Mouse (Mus musculus) T-helper 1 cell (primary cell): ENCODE results near the gene Spats2l.

Source experiments
- in situ Hi-C: fragments of 300-600 bp; cut with MboI, MseI; formaldehyde crosslinking; loops from one replicate; pipeline ENCODE4 v1.15.1; 2025; ENCODE audit warnings: high pct_unique_total_duplicates

The Spats2l gene

DNA sequence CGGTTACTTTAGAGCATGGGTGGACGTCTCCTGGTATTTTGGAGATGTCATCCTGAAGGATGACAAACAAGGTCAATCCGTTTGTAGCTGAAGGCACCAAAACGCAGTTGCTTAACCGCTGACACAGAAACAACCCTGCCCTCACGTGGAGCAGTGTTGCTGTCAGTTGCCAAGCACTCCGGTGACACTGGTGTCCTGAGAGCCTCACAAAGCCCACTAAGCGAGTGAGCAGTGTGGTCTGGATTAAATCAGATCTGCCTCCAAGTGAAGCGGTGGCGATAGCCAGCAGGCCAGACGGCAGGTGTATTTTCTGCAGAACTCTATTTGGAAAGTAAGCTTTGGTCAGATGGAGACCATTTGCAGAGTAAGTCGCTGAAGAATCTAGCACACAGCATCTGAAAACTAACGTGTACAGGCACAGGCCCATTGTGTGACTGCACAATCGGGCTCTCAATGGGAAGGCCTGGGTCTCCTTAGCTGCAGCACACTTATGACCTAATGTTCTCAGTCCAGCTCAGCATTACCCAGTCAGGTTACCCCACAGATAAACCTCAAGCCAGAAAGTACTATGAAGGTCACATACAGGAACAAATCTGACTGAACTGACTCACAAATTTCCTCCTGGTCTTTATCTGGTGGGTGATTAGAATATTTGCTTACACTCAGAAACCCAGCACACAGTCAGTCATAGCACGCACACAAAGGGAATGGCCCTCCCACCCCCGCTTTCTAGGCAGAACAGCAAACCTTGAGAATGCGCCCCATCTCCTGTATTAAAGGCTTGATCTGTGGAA lies 51.2 kb downstream of the Spats2l start:
- in situ Hi-C loops = no loop called here

DNA sequence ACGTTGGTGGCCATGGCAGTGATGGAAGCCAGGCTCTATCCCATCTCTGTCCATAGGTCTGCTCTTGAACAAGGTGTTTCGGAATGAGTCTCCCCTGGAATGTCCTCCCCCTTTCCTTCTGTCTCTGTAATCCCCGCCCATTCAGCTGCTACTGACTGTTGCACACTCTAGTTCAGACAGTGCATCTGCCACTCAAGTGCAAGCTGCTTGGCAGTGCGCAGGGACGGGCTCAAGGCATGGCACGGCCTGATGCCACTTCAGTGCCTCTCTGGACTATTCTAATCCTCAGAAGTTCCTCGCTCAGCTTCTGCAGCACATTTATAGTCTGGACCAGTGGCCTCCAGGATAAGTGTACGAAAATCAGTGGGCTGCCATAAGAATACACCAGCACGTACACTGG lies 52.3 kb downstream of the Spats2l start:
- in situ Hi-C loops = no loop called here

DNA sequence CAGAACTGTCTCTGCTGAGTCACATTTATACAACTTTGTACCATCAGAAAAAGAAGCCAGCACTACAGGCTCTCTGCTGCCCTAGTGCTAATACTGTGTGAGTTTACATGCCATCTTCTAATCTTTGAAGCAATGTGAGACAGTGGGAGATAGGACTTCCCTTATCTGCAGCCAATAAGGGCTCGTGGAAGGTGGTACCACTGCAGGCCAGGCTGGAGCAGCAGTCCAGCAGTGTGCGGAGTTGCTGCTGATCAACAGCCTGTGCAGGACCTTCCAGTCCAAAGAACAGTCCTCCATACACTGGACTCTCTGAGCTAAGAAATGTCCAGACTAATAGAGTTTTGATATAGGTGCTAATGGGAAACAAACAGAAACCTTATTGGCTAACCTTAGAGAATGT lies 59.2 kb downstream of the Spats2l start:
- in situ Hi-C loops = no loop called here

DNA sequence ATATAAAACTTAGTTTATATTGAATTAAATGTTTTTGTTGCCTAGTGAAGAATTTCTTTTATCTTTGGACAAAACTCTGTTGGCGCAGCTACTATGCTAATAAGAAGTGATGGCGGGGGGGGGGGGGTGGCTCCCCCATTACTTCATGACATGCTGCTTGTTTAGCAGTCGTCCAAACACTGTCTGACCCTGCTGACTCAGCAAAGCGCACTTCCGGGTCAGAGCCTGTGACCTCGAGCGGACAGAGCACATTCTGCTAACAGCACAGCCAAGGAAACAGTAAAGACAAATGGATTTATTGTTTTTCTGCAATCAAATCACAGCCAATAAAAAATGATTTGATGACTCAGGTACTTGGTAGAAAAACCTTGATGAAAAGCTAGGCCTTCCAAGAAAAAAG lies 61.2 kb downstream of the Spats2l start:
- in situ Hi-C loops = no loop called here

DNA sequence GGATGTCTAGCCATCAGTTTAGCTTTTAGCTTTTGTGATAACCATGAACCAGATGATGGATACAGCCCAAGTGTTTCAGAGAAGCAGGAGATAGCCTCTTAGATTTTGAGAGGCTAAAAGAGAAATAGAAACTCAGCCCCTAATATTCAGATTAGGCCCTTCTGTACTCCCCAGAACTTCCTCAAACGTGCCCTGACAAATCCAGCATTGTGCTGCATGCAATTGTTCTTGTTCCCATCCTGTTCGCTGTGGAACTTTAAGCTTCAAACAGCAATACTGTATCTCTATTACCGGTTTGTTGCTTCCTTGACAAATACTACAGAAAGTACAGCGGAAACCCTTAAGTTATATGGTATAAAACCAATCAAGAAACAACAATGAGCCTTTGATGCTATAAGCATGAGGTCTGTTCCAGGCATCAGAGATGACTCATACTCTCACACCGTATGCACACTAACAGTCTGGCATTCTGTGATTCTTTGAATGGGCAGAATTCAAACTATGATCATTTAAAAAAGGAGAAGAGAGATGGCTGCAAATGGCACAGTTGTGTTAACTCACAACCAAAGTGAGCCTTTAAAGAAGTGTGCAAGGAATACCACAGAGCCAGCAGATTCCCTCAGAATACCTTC lies 62.8 kb downstream of the Spats2l start:
- in situ Hi-C loops = no loop called here

DNA sequence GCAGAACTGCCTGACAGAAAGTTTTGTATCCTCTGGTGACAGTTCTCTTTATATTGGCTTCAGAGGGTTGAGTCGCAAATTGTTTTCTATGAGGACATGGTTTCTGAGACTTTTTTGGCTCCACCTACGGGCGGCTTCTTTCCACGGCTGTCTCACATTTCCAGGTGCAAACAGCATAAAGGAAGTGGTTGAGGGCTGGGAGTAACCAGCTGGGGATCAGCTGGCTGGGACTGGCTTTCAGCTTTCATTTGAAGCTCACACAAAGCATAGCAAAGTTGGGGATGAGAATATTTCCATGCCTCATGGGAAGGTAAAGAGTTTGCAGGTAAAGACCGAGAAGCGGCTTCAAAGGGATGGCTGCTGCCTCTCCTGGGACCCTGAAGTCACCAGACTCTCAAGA lies 65.9 kb downstream of the Spats2l start:
- in situ Hi-C loops = no loop called here

DNA sequence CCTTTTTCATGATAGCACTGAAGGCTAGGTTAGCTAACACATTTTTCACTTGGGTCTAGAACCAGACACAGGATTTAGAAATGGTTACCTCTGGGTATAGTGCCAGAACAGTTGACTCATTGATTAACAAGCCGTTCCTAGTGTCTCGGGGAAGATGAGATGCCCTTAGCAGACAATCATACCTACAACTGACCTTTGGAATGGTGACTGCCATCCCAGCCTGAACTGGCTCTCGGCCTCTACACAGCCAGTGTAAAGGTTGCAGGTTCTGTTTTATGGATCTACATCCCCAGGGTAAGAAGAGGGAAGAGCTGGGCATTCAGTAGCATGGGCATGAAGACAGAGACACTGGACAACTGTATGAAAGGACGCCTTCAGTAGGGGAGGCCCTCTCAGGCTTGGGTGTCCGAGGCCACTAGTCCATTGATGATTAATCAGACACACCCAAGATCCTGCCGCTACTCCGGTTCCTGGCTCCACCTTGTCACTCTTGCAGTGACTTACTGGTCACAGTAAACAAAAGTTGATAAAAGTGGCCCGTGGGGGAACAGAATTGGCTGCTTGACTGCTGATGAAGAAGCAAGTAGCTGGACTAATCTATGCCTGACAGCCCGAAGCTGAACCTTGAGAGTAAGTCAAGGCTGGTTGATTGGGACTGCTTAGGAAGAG lies 71.2 kb downstream of the Spats2l start:
- in situ Hi-C loops = no loop called here

DNA sequence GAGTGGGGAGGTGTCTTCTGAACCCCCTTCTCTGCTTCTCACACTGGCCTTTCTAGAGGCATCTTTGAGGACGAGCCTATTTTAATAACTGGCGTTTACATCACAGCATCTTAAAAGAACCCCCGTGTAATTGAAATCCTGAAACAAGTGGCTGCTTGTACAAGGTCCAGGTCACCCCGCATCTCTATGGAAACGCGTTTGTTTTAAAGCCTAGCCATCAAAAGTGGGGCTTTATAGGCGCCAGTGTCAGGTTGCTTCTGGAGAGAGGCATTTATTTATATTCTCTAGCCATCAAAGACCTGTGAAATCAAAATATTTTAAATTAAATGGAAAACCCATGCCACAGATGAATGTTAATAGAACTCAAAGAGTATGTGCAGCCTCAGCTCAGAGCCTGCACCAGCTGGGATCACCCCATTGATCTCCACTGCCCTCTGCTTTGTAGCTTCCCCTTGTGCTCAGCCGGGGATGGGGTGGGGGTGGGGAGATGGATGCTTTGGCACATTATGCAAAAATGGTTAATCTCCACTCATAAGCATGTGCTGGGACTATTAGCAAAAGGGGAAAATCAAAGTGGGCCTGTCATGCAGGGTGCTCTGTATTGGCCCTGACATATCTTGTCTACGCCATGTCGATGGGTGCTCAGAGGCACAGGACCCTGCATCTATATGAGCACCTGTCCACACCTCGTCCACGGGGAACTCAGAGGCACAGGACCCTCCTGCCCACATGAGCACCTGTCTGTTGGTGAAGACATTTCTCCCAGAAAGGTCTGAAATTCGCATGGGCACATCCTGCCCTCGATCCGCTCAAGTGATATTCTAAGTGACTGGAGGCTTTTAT lies 73.1 kb downstream of the Spats2l start:
- in situ Hi-C loops = no loop called here

DNA sequence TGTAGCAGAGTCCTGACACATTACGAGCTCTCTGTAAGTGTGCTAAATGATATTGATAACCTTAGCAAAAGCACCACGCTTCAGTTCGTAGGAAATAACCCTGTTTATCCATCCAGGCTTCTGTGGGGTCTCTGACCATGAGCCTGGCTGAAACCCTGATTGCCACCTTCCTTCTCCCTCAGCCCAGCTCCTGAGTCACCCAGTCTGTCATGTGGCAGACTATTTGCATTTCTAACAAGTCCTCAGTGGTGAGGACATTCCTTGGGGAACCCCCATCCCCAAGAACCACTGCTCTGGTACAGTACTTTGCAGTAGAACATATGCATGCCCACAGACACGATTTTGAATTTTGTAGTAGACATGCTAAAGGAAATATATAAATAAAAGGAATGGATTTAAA lies 75.1 kb downstream of the Spats2l start:
- in situ Hi-C loops = no loop called here

DNA sequence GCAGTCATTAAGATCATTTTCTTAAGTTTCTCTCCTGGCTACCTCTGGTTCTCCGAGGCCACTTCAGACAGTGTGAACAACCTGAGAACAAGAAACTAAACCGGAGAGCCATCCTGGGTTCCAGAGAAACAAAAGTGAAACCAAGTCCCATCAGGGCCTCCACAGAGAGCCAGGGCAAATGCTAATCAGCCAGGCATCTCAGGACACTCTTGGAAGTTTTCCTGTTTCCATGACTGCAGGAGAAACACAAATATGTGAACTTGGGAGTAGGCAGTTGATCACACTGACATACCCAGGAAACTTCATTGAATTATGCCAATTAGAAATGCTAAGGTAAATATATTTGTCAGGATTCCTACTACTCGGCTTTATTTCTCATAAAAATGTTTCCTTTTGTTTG lies 76.0 kb downstream of the Spats2l start:
- in situ Hi-C loops = no loop called here

DNA sequence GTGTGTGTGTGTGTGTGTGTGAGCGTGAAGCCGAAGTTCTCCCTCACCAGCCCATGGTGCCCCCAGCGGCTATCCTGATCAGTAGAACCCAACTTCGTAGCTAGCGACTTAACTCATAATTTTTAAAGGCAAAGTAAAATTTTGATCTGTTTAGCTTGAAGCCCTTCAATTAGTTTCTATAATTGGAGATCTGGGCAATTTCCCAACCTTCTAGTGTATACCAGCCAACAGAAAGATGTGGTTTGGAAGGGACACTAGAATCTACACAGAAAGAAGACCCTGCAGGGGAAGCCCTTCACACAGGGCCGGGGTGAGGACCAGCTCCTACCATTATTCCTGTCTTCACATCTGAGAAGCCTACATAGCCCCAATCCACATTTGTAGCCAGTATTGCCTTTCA lies 77.9 kb downstream of the Spats2l start:
- in situ Hi-C loops = no loop called here

DNA sequence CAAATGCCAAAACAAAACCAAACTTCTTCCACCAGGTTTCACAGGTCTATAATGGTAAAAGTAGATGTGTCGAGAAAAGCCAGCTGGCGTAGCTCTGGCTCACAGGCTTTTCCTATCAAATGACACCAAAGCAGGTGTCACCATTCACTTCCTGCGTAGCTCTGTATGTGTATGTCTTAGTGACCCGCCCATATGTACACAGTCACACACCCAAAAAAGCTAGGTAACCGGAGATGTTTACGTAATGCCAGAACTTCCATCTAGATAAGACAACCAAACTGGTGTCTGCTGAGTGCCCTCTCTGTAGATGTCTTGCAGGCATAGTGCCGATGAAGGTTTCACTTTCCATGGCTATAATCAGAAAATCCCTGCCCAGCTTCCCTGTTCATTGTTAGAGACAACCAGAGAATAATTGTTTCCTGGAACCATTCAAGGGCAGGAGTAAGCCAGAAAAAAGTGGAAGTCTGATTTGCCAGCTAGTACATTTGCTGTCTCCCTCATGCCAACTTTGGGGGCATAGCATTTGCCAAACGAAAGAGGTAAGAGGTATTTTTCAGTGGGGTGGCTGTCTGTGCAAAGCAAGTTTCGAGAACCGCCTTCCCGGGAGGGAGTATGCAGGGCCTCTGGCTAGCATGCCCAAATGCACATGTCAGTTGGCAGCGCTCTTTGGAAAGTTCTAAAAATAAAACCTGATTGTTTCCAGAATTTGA lies 78.8 kb downstream of the Spats2l start:
- in situ Hi-C loops = no loop called here

DNA sequence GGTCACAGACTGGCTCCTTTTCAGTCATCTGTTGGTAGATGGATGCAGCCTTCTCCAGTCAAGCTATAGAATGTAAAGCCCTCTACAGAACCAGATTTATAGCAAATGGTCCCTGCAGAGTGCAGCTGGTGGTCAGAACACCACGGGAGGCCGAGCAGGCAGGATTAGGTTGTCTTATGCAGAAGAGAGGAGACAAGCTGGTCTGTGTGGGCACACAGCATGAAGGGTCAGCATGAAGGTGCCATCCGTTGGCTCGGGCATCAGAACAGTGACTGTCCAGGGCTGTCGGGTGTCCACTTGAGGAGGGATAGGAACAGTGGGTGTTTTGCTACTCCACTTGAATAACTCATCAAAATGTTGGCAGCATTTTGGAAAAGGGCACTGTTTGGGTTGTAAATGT lies 83.8 kb downstream of the Spats2l start:
- in situ Hi-C loops = no loop called here

DNA sequence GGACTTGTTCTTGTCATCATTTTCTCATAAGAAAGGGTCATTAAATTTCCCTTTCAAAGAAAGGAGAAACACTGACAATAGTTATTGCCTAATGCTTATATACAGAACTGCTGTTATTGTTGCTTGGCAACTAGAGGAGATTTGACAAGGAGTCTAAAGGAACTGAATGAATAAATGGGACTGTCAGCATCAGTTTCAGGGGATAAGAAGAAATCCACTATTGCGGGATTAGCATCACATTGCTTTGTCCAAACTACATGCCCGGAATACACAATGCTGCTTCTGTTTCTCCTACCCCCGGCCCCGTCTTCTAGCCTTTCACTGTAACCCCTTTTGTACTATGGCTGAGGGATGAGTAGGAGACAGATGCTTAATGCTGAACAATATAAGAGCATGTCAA lies 88.1 kb downstream of the Spats2l start:
- in situ Hi-C loops = no loop called here

DNA sequence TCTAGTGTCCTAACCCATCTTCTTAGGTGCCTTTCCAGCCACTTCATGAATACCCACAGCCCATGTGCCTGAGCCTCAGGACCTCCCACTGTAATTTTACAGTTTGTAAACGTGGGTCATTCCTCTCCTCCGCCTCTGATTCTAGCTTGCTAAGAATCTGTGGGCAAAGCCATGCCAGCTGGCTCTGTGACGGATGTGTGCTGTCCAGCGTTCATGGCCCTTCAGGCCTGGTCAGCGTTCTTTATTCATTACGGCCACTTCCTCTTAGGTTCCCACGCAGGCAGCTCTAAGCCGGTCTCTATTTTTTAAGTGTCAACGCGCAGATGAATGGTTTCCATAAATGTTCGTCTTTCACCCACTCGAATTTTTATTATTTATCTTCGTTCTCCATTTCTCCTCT lies 94.7 kb downstream of the Spats2l start:
- in situ Hi-C loops = no loop called here

DNA sequence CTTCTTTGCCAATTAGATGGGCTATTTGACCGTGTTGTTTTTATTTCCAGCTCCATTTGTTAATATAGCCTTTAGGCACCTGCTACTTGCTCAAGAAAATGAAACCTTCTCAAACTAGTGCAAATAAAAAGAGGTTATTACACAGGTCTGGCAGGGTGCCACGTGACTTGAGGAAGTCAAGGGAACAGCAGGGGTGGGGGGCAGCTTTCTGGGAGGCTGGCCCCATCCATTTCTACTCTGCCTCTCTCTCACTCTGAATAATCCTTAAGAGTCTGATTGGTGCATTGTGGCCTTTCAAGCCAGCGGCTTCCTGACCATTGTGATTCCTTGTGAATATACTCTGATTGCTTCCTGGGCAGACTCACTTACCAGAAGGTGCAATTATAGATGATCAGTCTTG lies 98.0 kb downstream of the Spats2l start:
- in situ Hi-C loops = no loop called here

DNA sequence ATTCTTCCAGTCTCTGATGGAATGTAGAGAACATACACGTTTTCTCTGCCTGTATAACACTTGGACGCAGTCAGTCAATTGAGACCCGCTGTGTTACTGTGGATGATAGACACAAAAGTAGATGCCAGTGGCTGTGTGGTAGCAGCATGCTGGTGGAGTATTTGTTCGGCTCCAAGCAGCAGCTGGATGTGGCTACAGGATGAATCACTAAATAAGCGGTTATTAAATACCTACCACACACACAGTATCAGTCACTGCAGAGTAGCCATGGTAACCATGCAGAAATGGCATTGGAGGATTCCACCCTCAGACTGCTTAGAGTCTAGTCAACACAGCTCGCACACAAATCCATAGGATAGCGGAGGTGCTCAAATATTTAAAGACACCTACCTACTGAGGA lies 100.0 kb downstream of the Spats2l start:
- in situ Hi-C loops = no loop called here

DNA sequence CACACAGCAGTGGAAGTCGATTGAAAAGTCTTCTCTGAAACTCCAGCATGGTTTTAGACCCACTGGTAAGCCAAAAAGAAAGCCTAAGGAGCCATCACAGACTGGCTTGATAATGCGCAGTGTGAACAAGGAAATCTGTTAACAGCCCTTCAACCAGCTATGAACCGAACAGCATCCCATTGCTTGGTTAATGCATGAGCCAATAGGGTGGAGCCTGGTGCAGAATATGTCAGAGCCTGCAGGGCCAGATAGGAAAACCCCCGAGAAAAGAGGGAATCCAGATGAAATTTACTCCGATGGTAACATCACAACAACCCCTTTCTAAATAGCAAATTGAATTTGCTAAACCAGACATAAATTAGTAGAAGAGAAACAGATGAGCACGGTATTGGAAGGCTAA lies 101.1 kb downstream of the Spats2l start:
- in situ Hi-C loops = no loop called here

DNA sequence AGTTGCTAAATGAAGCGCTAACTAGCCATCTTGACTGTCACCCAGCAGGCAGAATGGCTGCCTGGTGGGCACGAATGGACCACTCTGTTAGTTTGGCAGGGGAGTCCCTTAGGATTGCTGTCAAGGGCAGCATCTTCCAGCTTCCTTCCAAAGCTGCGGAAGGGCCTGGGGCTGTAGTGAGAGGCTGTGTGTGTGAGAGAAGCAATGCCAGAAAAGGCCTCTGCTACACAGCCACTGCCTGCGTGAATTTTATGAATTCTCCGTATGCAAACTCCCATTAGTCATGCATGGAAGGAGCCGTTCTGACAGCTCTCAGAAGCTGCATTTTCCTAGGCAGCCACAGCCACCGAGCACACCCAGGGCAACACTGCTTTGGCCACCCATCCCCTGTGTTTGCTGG lies 101.5 kb downstream of the Spats2l start:
- in situ Hi-C loops = no loop called here

DNA sequence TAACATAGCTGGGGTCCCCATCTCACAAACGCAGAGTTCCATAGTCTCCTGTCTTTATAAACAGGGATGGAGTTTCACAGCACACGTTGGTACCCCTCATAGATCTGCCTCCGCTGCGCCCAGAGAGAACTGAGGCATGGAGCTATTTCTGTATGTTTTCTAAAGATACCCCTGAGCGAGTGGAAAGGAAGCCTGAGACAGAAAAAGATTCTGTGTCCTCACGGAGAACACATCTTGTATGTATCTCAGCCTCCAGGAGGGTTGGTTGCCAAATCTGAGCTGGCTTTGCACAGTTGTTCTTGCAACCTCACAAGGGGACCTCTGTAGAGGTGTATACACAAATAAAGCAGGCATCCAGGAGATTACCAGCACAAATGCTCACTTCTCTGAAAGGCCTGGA lies 105.0 kb downstream of the Spats2l start:
- in situ Hi-C loops = no loop called here

DNA sequence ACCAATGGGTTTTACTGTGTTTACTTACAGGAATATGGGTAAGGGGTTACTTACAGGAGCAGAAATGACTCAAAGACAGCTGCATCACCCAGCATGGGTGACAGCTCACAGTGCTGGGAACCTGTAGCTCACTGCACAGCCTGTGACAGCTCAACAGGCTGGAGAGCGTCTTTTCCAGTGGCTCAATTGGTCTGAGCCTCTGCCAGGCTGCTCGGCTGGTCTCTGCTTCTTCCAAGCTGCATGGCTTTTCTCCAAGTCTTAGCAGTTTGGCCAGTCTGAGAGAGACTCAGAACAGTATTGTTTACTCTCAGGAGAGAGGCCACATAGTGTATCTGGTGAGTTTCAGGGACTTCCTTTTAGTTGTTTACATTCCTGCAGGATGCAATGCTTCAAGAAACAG lies 110.9 kb downstream of the Spats2l start:
- in situ Hi-C loops = no loop called here

DNA sequence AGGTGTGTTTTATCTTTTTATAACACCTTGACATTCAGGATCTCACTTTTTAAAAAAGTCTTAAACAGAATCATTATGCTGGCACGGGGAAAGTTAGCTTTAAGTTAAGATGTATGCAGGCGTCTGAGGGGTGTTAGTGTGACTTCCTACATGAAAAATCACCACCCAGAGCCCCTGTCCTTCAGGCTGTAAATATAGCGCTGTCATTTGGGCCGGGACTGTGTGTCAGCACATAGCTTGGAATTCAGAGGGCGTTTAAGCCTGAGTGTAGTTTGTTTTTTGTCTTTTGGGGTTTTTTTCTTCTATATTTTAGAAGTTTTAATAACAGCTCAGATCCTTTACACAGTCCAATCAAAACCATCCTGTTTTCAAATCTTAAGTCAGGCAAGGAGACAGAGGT lies 115.8 kb downstream of the Spats2l start:
- in situ Hi-C loops = no loop called here
